Mouse (Mus musculus): ENCODE data around the gene Rps24. TPM values are rescaled to one million over a fixed set of nuclear protein-coding genes. Genes with fewer than 3 reads are reported as not detected.

Rps24 gene
- polyA plus RNA-seq, 1 experiment from 2014 or later, result 1,035 TPM

DNA sequence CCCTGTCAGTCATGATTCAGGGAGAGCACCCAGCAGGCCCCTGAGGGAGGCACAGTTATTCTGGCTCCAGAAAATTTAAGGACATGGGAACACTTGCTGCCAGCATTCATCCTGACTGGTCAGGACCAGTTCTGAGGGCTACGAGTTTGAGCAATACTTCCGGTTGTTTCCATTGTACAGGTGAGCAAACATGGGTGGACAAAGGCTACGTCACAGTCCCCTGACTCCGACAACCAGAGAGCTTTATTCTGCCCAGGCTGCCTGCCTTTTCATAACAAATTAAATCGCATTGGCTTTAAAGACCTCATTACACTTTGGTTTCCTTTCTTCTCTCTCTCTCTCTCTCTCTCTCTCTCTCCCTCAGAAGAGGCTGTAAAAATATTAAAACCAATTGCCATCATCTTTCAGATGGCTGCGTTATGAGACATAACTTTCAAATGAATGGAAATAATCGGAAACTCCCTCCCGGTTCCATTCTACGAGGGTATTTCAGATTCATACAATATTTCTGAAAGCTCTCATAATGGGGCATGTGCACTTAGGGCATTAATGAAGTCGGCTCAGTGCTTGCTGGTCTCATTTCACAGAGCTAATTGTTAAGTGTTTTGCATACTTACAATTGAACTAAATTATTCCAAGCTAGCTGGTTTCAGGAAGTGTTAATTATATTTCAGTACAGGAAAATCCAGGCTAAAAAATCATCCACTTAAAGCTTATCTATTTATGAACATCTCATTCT is 38.9 kb downstream of the Rps24 start:
- DNase-seq (ENCODE audit: low spot score), result peak; percentile 52

DNA sequence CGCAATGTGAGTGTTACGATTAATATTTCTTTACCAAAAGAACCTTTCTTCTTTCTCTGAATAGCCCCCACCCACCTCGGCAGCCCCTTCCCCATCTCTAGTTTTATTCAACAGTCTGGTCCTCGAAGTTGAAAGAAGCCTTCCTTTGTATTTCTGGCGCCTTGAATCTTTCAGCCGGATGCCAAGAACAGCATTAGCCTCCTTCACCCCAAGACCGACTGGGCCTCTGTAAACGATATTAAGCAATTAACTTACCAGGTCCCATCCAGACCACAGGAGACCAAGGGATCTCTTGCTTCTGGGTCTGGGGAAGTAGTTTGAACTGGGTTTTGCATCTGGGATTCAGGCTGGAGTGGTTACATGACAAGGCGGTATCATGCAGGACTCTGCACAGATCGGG is 39.5 kb downstream of the Rps24 start:
- peak overlapping the region; percentile 74 for H3K27ac ChIP-seq (ENCODE audit: low read depth, low read length)
- no peaks in the 10 kb centered on the region for H3K36me3 ChIP-seq (ENCODE audit: control insufficient read depth, insufficient read depth, low read length)
- no peak overlapping the region for H3K4me3 ChIP-seq (ENCODE audit: low read depth, low read length)
- WGBS, result 43% methylated on average over 10 of the region's 10 CpGs
- peaks cover 24% of the 10 kb centered on the region for H3K4me1 ChIP-seq (replicated peaks; ENCODE audit: control insufficient read depth, insufficient read depth, low read length)
- ATAC-seq (replicated peaks; ENCODE audit: low FRiP score) (no peak; the same call in 1 of the 2 replicates), DNase-seq (ENCODE audit: low spot score) (peak; percentile 57)
- H3K4me2 ChIP-seq (ENCODE audit: low read depth, low read length, severe bottlenecking), result no peak overlapping the region
- no peak overlapping the region for H3K9ac ChIP-seq (ENCODE audit: low read length)
- no peaks in the 10 kb centered on the region for H3K9me3 ChIP-seq (ENCODE audit: control insufficient read depth, low read length)
- no peaks in the 10 kb centered on the region for H3K27me3 ChIP-seq (ENCODE audit: control insufficient read depth, insufficient read depth, low read length)

More for the DNA sequence above, 38.9 kb downstream of the Rps24 start:
- WGBS, result 32% methylated on average over 10 of the region's 10 CpGs
- no peak overlapping the region for H3K4me3 ChIP-seq (ENCODE audit: low read depth, low read length)
- H3K4me2 ChIP-seq (ENCODE audit: low read depth, low read length, severe bottlenecking), result no peak overlapping the region
- H3K9ac ChIP-seq (ENCODE audit: low read length), result no peak overlapping the region
- no peaks in the 10 kb centered on the region for H3K27me3 ChIP-seq (ENCODE audit: control insufficient read depth, insufficient read depth, low read length)
- H3K36me3 ChIP-seq (ENCODE audit: control insufficient read depth, insufficient read depth, low read length), result no peaks in the 10 kb centered on the region
- H3K27ac ChIP-seq (ENCODE audit: low read depth, low read length), result peak overlapping the region; percentile 74
- no peaks in the 10 kb centered on the region for H3K9me3 ChIP-seq (ENCODE audit: control insufficient read depth, low read length)
- peak; percentile 64 for ATAC-seq (replicated peaks; ENCODE audit: low FRiP score)
- peaks cover 24% of the 10 kb centered on the region for H3K4me1 ChIP-seq (replicated peaks; ENCODE audit: control insufficient read depth, insufficient read depth, low read length)

DNA sequence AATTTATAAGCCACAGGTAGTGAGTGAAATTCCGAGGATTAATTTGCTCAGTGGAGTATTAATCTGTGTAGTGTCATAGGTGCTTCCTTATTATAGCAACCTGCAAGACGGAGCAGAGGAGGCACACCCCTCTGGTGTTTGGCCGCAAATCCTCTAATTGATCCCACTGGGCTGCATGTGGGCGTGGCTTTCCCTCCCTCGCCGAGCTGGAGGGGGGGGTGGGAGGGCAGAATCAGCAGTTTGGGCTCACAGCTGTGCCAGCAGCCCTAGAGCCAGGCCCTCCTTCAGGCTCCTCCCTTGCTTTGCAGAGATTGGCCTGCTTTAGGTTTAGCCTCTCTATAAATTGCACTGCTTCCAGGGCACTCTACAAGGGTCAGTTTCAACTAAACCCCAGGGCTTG is 43.3 kb downstream of the Rps24 start:
- no peaks in the 10 kb centered on the region for H3K9me3 ChIP-seq (ENCODE audit: control insufficient read depth, low read length)
- WGBS, result 2% methylated on average over 6 of the region's 6 CpGs
- H3K4me2 ChIP-seq (ENCODE audit: low read depth, low read length, severe bottlenecking), result 0 out of 2 replicates have a peak overlapping the region, but pooled peaks have one; percentile 3
- no peak overlapping the region for H3K4me3 ChIP-seq (ENCODE audit: low read depth, low read length)
- peak; percentile 87 for DNase-seq (ENCODE audit: low spot score)
- 0 out of 2 replicates have a peak overlapping the region, but pooled peaks have one; percentile 21 for H3K27ac ChIP-seq (ENCODE audit: low read depth, low read length)
- no peaks in the 10 kb centered on the region for H3K27me3 ChIP-seq (ENCODE audit: control insufficient read depth, insufficient read depth, low read length)
- peaks cover 37% of the 10 kb centered on the region for H3K4me1 ChIP-seq (replicated peaks; ENCODE audit: control insufficient read depth, insufficient read depth, low read length)
- no peak overlapping the region for H3K9ac ChIP-seq (ENCODE audit: low read length)
- no peaks in the 10 kb centered on the region for H3K36me3 ChIP-seq (ENCODE audit: control insufficient read depth, insufficient read depth, low read length)
- peak; percentile 77 for ATAC-seq (replicated peaks; ENCODE audit: low FRiP score)

DNA sequence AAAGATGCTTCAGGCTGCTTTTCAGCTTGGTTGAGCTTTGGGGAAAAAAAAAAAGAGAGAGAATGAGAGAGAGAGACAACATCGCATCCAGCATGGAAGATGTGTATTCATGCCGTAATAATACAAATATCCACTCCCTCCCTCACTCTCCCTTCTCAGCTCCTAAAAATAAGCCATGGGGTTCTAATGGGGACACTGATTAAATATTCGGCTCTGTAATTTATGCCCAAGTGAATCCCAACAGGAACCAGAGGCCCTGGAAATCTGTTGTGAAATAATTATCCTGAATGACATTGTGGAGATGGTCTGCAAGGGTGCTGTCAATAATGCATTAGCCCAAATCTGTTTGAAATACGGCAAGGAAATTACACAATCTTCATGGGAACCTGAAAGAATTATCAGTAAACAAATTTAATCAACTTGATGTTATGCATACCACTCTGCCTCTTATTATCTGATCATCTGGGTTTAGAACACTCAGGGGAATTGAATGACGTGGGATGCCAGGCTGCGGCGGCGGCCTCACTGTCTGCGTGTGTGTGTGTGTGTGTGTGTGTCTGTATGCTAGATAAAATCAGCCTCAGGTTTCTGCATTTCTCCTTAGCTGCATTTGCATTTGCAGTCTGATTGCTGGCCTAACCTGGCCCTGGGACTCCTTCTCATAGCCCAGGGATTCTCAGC is 48.1 kb downstream of the Rps24 start:
- H3K9me3 ChIP-seq (ENCODE audit: control insufficient read depth, low read length), result no peaks in the 10 kb centered on the region
- H3K27me3 ChIP-seq (ENCODE audit: control insufficient read depth, insufficient read depth, low read length), result no peaks in the 10 kb centered on the region
- no peaks in the 10 kb centered on the region for H3K36me3 ChIP-seq (ENCODE audit: control insufficient read depth, insufficient read depth, low read length)
- H3K4me1 ChIP-seq (replicated peaks; ENCODE audit: control insufficient read depth, insufficient read depth, low read length), result peaks cover 21% of the 10 kb centered on the region
- DNase-seq (ENCODE audit: low spot score) (no peak), ATAC-seq (replicated peaks; ENCODE audit: low FRiP score) (no peak)
- H3K4me2 ChIP-seq (ENCODE audit: low read depth, low read length, severe bottlenecking), result no peak overlapping the region
- H3K4me3 ChIP-seq (ENCODE audit: low read depth, low read length), result no peak overlapping the region
- 70% methylated on average over 9 of the region's 9 CpGs for WGBS
- no peak overlapping the region for H3K9ac ChIP-seq (ENCODE audit: low read length)
- no peak overlapping the region for H3K27ac ChIP-seq (ENCODE audit: low read depth, low read length)

DNA sequence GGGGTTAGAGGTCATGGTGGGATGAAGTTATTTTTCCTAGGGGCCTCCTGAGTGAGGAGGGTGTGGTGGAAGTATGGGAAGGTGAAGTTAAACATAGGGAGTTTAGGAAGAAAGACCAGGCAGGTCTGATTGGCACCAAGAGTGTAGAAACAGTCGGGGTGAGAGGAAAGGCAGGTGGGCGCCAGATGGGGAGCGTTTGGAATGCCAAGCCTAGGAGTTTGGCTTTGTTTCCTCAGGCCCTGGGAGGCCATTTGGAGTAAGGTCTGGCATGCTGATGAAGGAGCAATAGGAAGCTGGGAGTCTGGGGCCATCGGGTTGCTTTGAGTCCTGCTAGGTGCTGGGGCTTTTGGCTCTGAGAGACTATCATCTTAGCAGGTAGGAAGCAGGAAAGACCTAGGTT is 56.0 kb downstream of the Rps24 start:
- Histone ChIP-seq H3K27me3 (ENCODE audit: control insufficient read depth, insufficient read depth, low read length) (no peaks in the 10 kb centered on the region), H3K4me2 (ENCODE audit: low read depth, low read length, severe bottlenecking) (no peak overlapping the region), H3K4me3 (ENCODE audit: low read depth, low read length) (no peak overlapping the region), H3K4me1 (replicated peaks; ENCODE audit: control insufficient read depth, insufficient read depth, low read length) (no peaks in the 10 kb centered on the region), H3K9me3 (ENCODE audit: control insufficient read depth, low read length) (no peaks in the 10 kb centered on the region), H3K36me3 (ENCODE audit: control insufficient read depth, insufficient read depth, low read length) (no peaks in the 10 kb centered on the region), H3K9ac (ENCODE audit: low read length) (no peak overlapping the region), H3K27ac (ENCODE audit: low read depth, low read length) (no peak overlapping the region)
- DNase-seq (ENCODE audit: low spot score) (no peak), ATAC-seq (replicated peaks; ENCODE audit: low FRiP score) (no peak)
- WGBS, result 82% methylated on average over 4 of the region's 4 CpGs

DNA sequence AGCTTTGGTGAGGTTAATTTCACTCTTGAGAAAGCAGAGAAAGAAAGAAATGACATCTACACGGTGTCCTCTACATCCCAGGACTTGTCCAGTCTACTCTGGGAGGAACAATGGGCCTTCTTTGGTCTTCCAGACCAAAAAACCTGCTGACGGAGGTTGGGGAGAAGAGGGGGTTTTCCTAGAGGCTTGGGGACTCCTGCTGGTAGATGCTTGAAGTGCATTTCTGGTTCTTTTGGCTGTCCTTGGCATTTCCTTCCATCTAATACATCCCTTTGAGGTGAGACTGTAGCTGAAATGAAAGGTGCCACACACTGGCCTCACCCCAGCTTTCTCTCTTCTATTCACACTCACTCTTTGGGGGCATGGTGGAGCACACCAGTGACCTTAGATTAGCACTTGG is 57.1 kb downstream of the Rps24 start:
- no peaks in the 10 kb centered on the region for H3K4me1 ChIP-seq (replicated peaks; ENCODE audit: control insufficient read depth, insufficient read depth, low read length)
- no peak overlapping the region for H3K9ac ChIP-seq (ENCODE audit: low read length)
- no peak for ATAC-seq (replicated peaks; ENCODE audit: low FRiP score)
- H3K4me2 ChIP-seq (ENCODE audit: low read depth, low read length, severe bottlenecking), result no peak overlapping the region
- H3K4me3 ChIP-seq (ENCODE audit: low read depth, low read length), result no peak overlapping the region
- 28% methylated on average over 2 of the region's 2 CpGs for WGBS
- DNase-seq (ENCODE audit: low spot score), result peak; percentile 63
- no peaks in the 10 kb centered on the region for H3K36me3 ChIP-seq (ENCODE audit: control insufficient read depth, insufficient read depth, low read length)
- H3K27ac ChIP-seq (ENCODE audit: low read depth, low read length), result no peak overlapping the region
- no peaks in the 10 kb centered on the region for H3K27me3 ChIP-seq (ENCODE audit: control insufficient read depth, insufficient read depth, low read length)
- H3K9me3 ChIP-seq (ENCODE audit: control insufficient read depth, low read length), result no peaks in the 10 kb centered on the region

Other genes starting within 250 kb of the Rps24 start
- gene Dlg5, start 241.2 kb upstream of the Rps24 start, polyA plus RNA-seq (2014; fragmentation: Nextera tagmentation; extraction: Ambion mirVana), result 26.0 and 29.4 TPM in 2 replicates
- gene E330034G19Rik, start 193.9 kb upstream of the Rps24 start, polyA plus RNA-seq (2014; fragmentation: Nextera tagmentation; extraction: Ambion mirVana), result not detected in 2 replicates
- 20.1 and 21.1 TPM in 2 replicates for gene Polr3a, start 67 bp upstream of the Rps24 start, polyA plus RNA-seq (2014; fragmentation: Nextera tagmentation; extraction: Ambion mirVana)